Mouse (Mus musculus): Measurements from ENCODE around the gene Ccnd3. TPM values are rescaled to one million over a fixed set of nuclear protein-coding genes. Genes with fewer than 3 reads are reported as not detected.
"Not testable (repeated sequence)": the region's sequence is repeated elsewhere in the genome, so short reads cannot be mapped to it uniquely, and the experiment has no call there.

Ccnd3 gene
- total RNA-seq, 1 experiment from 2014 or later, result 232 TPM

DNA sequence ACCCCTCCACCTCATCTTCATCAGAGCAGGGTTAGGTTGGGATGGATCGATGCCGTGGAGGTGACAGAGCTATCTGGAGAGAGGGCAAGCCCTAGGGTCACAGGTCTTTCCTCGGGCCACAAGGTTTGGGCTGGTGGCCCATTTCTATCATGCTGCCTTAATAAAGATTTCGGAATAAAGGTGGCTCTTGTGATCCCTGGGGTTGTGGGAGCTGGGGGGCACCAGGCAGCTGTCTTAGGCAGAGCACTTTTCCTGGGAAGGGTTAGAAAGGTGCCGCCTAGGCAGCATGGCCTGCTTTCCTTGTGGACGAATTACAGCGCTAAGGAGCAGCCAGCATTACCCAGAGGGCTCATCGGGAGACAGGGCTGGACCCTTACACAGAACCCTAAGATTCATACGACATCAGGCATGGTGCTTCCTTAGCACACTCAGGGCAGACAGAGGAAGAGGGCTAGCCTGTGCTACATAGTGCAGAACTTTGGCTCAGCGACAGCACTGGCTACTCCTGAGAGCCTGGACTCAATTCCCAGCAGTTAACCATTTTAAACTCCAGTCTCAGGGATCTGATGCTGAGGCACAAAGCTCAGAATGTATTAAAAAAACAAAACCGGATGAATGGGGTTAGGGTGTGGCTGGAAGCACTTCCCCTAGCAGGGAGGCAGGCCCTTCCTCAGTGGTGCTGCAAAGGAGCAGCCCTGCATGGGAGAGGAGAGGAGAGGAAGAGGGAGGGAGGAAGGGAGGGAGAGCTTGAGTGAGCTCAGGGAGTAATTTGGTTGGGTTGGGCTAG is 94.9 kb downstream of the Ccnd3 start:
- ATAC-seq (ENCODE audit: extremely low read depth, insufficient number of reproducible peaks, low FRiP score, poor library complexity, severe bottlenecking), result peak; percentile 15; the same call in 1 of the 2 replicates

DNA sequence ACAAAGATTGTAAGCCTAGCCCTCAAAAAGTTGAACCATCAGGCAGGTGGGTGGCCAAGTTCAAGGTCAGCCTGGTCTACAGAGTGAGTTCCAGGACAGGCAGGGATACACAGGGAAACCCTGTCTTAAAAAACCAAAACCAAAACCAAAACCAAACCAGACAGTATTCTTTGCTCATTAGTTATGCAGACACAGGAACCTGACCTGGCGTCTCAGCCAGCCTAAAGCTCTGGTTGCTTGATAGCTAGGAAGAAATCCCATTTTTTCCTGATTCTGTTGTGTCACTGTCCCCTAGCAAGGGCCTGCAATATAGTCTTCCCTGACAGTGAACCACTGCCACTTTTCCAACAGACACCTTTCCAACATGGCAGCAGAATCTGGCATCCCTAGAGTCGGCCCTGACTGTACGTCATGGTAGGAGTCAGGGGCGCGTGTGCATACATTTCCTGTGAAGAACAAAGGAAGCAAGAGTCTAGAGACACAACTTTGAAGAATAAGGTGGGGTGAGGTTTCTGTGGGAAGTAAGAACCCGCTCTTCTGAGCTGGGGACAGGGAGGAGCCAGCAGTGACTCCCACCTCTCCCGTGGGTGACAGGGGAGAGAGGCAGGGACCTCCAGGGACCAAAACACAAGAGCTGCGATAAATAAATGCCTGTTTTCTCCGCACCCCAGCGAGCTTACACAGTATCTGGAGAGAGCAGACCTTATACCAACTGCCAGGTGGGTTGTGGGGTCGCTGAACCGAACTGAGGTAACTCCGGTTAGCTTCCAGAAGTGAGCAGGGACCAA is 95.9 kb downstream of the Ccnd3 start:
- ATAC-seq (ENCODE audit: extremely low read depth, insufficient number of reproducible peaks, low FRiP score, poor library complexity, severe bottlenecking), result no peak

DNA sequence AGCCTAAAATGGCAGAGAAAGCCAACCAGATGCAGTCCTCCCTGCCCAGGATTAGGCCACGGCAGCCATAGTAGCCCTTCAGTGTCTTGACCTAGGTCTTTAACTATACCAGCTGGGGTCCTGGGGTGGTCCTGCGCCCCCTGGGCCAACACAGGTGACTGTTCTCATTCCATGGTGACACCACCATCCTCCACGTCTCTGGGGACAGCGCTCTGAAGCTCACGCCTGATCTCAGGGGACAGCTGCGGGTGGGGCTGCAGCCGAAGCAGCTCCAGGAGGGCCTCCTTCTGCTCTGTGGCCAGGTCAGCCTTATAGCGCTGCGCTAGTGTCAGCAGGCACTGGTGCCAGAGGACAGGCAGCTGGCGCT is 96.5 kb downstream of the Ccnd3 start:
- ATAC-seq (ENCODE audit: extremely low read depth, insufficient number of reproducible peaks, low FRiP score, poor library complexity, severe bottlenecking), result no peak

DNA sequence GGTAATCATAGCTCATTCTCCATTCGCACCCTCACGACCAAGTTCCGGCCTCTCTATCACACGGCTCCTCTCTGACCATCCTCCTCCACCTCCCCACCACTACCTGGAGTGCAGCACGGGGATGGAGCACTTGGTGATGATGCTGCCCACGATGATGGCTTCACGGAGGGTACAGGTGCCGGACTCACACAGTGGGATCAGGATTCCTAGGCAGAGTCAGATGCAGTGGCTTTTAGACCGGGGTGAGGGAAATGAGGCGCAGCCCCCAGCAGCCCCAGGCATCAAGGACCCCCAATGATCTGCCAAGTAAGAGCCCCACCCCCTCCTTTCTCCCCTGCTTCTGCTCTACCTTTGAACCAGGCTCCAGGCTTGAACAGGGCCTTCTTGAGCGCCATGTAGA is 97.4 kb downstream of the Ccnd3 start:
- no peak for ATAC-seq (ENCODE audit: extremely low read depth, insufficient number of reproducible peaks, low FRiP score, poor library complexity, severe bottlenecking)

DNA sequence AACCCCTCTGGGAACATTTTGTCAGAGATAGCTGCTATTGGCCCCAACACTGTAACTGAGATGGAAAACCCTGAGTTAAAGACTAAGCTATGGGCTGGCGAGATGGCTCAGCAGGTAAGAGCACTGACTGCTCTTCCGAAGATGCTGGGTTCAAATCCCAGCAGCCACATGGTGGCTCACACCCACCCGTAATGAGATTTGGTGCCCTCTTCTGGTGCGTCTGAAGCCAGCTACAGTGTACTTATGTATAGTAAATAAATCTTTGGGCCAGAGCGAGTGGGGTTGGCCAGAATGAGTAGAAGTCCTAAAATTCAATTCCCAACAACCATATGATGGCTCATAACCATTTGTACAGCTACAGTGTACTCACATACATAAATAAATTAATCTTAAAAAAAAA is 101.4 kb downstream of the Ccnd3 start:
- no peak for ATAC-seq (ENCODE audit: extremely low read depth, insufficient number of reproducible peaks, low FRiP score, poor library complexity, severe bottlenecking)

DNA sequence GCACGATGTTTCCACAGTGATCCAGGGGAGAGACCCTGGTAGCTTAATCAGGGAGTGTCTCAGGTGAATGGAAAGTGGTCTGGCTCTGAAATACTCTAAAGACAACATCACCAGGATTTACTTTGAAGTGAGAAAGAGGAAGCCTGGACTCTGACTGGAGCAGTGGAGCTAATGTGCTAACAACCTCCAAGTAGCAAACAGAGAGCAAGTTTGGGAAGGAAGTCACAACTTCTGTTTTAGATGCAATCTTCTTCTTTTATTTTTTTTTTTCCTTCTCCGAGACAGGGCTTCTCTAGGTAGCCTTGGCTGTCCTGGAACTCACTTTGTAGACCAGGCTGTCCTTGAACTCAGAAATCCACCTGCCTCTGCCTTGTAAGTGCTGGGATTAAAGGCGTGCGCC is 104.3 kb downstream of the Ccnd3 start:
- no peak for ATAC-seq (ENCODE audit: extremely low read depth, insufficient number of reproducible peaks, low FRiP score, poor library complexity, severe bottlenecking)

DNA sequence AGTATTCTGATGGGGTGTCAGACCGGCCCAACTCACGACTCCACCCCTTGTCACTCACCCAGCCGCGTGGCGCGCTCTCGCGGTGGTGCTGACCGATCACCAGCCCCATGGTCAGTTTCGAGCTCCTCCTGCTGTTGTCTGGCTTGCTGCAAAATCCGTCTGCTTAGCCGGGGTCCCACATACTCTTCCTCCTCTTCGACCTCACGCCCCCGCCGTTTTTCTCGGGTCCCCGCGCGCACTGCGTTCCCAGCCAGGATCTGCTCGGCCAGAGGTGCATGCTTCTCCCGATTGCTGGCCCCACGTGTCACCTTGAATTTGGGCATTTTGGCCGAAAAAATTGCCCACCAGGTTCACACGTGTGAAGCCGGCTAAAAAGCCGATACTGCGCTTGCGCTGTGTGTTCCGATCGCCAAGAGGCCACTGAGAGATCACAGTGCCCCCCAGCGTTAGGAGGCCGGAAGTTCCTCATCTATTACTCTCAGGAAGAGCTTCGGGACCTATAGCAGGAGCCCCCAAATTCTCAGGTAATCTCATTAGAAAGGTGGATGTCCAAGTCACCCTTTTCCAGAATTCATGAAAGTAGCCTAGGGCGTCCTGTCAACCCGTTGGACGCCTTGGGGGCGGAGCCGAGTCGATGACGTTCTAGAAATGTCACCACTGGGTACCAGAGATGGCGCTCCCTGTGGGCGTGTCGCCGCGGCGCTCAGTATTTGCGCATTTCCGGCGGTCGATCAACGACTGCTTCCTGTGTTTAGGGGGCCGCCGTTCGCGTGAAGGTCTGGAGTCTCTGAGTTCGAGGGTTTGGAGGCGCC is 106.2 kb downstream of the Ccnd3 start, which contains the start of the genes Bysl, Med20 and Gm20517:
TSS of gene Bysl (minus strand) at position 644 of the 812 bp plus-strand sequence.
TSS of gene Med20 (plus strand) at position 734 of the 812 bp plus-strand sequence.
TSS of gene Gm20517 (plus strand) at position 741 of the 812 bp plus-strand sequence.
- peak; percentile 95 for ATAC-seq (ENCODE audit: extremely low read depth, insufficient number of reproducible peaks, low FRiP score, poor library complexity, severe bottlenecking)

DNA sequence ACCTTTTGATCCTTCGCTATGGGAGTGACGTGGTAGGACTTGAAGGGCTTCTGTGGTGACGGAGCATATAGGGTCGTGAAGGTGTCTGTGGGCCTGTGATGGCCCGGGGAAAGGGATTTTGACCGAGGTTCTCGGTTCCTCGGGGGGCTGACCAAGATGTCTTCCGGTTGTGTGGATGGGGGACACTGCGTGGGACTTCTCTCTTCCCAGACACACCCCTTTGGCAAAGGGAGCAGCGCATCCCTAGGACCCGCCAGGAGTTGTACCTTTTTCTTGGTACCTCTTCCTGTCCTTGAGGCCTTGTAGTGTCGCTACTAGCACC is 106.8 kb downstream of the Ccnd3 start:
- ATAC-seq (ENCODE audit: extremely low read depth, insufficient number of reproducible peaks, low FRiP score, poor library complexity, severe bottlenecking), result no peak

DNA sequence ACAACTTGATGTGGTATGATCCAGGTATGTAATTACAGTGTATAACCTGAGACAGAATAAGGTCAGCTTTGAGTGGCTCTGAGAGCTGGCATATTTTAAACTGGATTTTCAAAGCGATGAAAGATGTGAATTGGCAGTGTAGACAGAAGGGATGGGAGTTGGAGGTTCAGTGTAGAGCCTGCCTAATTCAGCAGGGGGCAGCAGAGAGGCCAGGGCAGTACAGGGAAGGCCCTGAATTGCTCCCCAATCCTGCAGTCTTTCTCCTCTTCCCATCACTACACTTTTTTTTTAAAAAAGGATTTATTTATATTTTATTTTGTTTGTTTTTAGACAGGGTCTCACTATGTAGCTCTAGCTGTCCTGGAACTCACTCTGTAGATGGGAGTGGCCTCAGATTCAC is 109.2 kb downstream of the Ccnd3 start:
- ATAC-seq (ENCODE audit: extremely low read depth, insufficient number of reproducible peaks, low FRiP score, poor library complexity, severe bottlenecking), result no peak

DNA sequence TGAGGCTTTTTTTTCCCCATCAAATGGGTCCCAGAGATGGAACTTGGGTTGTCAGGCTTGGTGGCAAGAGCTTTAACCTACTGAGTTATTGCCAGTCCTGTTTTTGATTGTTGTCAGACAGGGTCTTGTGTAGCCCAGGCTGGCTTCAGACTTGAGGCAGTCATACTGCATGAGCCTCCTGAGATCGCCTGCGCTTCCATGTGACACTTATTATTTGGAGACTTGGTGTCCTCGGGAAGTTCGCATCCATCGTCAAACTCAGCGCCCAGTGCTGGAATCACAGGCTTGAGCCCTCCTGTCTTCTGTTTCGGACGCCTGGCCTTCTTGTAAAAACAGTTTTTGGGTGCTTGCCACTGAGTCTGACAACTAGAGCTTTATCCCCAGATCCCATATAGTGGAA is 111.3 kb downstream of the Ccnd3 start:
- no peak for ATAC-seq (ENCODE audit: extremely low read depth, insufficient number of reproducible peaks, low FRiP score, poor library complexity, severe bottlenecking)

DNA sequence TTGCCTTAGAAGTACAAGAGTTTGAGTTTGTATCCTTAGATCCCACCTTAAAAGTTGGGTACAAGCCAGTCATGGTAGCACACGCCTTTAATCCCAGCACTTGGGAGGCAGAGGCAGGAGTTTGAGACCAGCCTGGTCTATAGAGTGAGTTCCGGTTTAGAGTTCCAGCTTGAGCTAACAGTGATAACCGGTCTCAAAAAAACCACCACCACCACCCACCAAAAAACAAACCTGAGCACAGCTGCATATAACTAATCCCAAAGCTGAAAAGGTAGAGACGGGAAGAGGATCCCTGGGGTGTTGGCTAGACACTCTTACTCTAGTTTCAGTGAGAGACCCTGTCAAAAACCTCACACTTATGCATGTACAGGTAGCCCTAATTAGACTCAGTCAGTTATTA is 111.8 kb downstream of the Ccnd3 start:
- ATAC-seq (ENCODE audit: extremely low read depth, insufficient number of reproducible peaks, low FRiP score, poor library complexity, severe bottlenecking), result no peak

DNA sequence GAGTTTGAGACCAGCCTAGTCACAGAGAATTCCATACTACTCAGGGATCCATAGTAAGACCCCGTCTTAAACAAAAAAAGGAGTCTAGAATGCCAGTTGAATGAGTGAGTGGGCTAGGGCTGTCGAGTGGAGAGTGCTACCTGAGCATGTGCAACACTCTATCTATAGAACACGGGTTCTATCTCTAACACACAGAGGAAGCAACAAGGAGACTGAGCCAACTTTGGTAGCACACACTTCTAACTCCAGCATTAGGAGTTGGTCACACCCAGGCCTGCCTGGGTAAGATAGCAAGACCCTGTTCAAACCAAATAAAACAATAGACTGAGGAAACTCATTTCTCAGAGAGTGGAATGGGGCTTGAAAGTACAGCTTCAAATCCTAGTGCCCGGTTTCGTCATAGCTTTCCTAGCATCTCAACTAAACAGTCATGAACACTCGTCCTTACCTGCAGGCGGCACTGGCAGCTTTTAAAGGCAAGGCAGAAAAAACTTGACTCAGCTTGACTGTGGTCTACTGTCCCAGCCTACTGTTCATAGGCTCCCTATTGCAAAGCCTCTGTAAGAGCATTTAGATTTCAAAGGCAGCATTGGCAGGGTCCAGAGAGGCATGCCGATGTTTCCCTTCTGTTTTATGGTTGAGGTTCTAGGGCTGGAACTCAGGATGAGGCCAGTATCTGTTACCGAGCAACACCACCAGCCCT is 112.9 kb downstream of the Ccnd3 start:
- no peak for ATAC-seq (ENCODE audit: extremely low read depth, insufficient number of reproducible peaks, low FRiP score, poor library complexity, severe bottlenecking)

DNA sequence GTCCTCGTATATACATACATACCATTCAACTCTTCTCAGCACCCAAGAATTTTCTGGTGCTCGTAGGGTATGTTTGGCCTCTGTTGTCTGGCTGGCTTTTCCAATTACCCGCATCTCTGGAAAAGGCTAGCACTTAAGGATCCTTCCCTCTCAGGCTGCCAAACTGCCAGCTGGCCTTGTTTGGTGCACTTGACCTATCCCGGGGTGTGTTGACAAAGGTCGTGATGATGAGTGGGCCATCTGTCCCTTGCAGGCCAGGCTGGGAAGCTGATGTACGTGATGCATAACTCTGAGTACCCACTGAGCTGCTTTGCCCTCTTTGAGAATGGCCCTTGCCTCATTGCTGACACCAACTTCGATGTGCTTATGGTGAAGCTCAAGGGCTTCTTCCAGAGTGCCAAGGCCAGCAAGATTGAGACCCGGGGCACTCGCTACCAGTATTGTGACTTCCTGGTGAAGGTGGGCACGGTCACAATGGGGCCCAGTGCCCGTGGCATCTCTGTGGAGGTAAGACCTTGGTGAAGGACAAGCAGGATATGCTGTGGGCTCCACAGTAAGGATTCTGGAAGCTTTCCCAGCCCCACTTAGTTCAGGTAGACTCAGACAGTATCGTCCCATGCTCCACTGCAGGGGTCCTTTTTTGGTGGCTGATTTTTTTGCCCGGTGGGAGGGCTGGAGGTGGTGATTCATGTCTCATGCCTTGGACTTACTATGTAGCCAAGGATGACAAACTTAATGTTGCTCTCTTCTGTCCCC is 113.9 kb downstream of the Ccnd3 start:
- no peak for ATAC-seq (ENCODE audit: extremely low read depth, insufficient number of reproducible peaks, low FRiP score, poor library complexity, severe bottlenecking)

DNA sequence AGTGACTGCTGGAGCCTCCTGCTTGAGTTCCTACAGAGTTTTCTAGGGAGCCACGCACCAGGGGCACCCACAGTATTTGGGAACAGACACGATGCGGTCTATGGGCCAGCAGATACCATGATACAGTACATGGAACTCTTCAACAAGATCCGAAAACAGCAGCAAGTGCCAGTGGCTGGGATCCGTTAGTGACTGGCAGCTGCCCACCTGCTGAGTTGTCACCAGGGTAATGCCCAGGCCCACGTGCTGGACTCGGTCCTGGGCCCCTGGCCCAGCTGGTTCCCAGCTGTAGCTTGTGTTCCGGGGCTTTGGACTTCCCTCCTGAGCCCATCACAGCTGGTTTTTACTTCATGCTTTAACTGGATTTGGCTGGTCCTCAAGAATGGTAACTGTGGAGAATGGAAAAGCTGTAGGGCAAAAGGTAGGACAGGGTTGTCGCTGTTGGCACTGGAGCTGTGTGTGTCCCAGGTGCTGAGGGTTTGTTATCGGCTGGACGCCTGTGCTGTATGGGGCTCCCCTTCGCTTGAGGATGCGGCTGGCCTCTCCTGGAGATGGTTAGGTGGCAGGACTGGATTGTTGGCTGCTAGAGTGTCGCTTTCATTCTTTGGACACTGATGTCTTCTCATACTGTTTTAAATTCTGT is 118.2 kb downstream of the Ccnd3 start:
- ATAC-seq (ENCODE audit: extremely low read depth, insufficient number of reproducible peaks, low FRiP score, poor library complexity, severe bottlenecking), result no peak

DNA sequence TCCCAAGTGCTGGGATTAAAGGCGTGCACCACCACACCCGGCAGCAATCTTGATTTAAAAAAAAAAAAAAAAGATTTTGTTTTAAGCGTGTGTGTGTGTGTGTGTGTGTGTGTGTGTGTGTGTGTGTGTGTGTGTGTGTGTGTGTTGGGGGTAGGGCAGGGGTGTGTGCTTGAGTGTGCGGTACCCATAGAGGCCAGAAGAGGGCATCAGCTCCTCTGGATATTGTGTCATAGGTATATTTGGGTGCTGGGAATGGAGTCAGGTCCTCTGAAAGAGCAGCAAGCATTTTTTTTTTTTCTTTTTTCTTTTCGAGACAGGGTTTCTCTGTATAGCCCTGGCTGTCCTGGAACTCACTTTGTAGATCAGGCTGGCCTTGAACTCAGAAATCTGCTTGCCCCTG is 119.7 kb downstream of the Ccnd3 start:
- ATAC-seq (ENCODE audit: extremely low read depth, insufficient number of reproducible peaks, low FRiP score, poor library complexity, severe bottlenecking), result not testable (repeated sequence)

DNA sequence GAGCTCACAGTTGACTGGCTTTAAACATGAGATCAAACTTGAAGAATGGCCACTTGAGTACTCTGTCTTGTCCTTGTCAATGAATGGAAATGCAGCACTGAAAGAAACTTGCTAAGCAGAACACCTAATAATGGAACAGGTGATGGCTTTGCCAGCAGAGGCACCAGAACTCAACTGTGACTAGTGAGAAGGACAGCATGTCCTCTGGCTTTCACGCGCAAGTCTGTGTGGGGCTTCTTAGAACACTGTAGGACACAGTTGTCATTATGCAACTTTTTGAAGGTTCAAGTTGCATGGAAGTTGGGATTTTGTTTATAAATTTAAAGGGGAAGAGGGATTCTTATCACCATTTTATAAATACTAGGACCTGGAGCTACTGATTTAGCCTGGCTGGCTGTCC is 120.2 kb downstream of the Ccnd3 start:
- no peak for ATAC-seq (ENCODE audit: extremely low read depth, insufficient number of reproducible peaks, low FRiP score, poor library complexity, severe bottlenecking)

DNA sequence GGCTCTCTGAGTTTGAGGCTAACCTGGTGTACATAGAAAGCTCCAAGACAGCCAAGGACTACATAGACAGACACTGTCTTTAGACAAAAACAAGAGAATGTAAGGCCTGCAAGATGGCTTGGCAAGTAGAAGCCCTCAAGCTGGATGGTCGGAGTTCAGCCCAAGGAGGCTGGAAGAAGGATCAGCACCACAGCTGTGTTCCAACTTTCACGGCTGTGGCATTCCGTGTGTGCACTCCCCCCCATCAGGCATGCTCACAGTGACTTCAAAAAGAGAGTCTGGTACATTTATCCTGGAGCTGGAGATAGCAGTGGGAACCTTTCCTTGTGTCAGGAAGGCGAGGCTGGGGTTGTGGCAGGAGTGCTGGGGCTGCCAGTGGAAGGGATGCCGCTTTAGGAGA is 121.2 kb downstream of the Ccnd3 start:
- ATAC-seq (ENCODE audit: extremely low read depth, insufficient number of reproducible peaks, low FRiP score, poor library complexity, severe bottlenecking), result no peak

DNA sequence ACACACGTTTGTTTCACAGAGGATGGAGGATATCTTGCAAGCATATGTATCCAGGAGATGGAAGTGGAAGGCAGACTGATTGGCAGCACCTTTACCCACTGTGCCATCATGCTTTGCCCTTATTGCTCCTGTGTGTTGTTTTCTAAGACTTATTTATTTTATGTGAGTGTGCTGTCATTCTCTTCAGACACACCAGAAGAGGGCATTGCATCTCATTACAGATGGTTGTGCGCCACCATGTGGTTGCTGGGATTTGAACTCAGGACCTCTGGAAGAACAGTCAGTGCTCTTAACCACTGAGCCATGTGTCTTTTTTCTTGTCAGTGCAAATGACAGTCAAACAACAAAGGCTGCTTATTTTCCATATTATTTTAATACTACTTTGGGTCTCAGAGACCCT is 122.9 kb downstream of the Ccnd3 start:
- no peak for ATAC-seq (ENCODE audit: extremely low read depth, insufficient number of reproducible peaks, low FRiP score, poor library complexity, severe bottlenecking)

Measured in neutrophil, adult 5-6 weeks (primary cell).